Mouse (Mus musculus): ENCODE results near the gene Sez6l2.
"Not testable (repeated sequence)": the region's sequence is repeated elsewhere in the genome, so short reads cannot be mapped to it uniquely, and the experiment has no call there.

Sez6l2 gene

GRCm38 (mm10) chr7:126949793-126950646, at the start of gene Sez6l2:
Gene Sez6l2, plus strand, starts transcription at chr7:126950563.
- DNase-seq (ENCODE audit: low spot score in 2 of 2) = peak; percentile 90 to 95

DNA sequence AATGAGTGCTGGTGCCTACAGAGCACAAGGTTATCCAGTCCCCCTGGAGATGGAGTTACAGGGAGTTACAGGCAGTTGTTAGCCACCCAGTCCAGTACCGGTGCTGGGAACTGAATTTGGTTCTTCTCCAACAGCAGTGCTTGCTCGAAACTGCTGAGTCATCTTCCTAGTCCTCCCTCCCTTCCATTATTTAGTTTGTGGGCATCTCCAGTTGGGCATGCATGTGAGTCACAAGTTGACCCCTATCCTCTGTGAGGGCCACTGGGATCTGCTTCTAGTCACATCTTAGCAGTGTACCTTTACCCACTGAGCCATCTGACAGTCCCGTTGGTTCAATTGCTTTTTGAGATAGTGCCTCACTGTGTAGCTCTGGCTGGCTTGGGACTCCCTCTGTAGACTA, 44.8 kb upstream of the Sez6l2 start:
- DNase-seq (ENCODE audit: low spot score in 2 of 2) = no peak

DNA sequence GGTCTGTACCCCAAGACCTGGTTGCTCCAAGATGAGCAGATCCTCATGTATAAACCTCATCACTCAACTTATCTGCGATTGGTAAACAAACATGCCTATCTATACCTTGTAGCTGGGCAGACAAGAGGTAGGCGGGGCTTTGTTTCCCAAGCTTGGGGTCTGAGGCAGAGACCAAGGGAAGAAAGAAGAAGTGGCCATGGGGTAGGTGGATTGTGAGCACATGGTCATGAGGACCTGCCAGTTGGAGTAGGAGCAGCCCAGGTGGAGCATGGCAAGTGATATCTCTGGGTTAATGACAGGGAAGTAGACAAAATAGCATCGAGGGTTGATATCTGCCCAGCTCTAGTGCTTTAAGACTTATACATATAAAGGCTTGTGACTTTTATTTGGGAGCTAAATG, 35.5 kb upstream of the Sez6l2 start:
- DNase-seq (ENCODE audit: low spot score in 2 of 2) = no peak

DNA sequence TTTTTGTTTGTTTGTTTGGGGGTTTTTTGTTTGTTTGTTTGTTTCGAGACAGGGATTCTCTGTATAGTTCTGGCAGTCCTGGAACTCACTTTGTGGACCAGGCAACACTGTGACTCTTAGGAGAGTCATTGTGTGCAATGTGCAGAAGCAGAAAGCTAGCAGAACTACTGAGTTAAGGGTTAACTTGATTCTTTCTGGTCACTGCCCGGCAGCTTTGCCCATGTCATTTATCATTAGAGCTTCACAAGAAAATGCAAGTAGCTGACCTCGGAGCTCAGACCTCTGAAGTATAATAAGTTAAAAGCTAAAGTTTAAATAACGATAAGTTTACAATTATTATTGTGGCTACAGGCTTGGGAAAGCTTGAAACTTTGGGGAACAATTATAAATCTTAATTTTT, 32.0 kb upstream of the Sez6l2 start:
- not testable (repeated sequence) for DNase-seq (ENCODE audit: low spot score in 2 of 2)

DNA sequence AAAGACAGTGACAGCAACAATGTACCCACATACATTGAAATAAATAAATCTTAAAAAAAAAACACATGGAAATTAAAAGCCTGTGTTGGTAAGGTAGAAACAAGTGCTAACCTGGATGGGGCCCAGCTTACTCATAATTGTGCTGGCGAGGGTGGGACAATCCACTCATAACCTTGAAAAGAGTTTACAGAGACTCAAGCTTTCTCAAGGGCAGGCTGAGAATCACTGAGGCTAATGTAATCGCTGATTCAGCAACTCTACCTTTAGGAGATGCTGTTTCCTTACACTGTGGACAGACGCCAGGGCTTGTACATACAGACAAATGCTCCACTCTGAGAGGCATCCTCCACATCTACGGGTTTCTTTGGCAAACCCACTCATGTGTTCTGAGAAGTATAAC, 30.4 kb upstream of the Sez6l2 start:
- no peak for DNase-seq (ENCODE audit: low spot score in 2 of 2)

GRCm38 (mm10) chr7:126921563-126921962, 28.8 kb upstream of the Sez6l2 start:
- no peak for DNase-seq (ENCODE audit: low spot score in 2 of 2)

DNA sequence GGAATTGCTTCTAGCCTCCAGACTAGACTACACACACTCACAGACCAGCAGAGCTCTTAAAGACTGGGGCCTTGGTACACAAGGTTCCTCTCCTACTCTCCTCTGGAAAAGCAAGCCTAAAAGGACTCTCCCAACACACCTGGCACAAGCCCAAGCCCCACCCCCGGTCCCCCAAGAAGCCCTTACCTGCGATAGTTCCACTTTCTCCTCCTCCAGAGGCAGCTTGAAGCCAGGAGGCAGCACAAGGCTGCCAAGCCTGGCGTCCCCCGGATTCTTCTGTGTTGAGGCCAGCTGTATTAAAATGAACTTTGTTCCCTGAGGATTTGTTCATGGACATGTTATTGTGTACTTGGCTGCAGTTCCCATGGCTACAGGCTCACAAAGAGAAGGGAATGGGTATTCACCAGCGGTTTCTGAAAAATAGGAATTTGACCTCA, 27.7 kb upstream of the Sez6l2 start, which contains the start of gene Tmem219:
Gene Tmem219 (minus strand): TSS at position 294 of the 437 bp plus-strand sequence.
- DNase-seq (ENCODE audit: low spot score in 2 of 2) = no peak

- DNase-seq (ENCODE audit: low spot score in 2 of 2) = no peak
Measured at GRCm38 (mm10) chr7:126923999-126924398, 26.4 kb upstream of the Sez6l2 start.

GRCm38 (mm10) chr7:126926299-126926698, 24.1 kb upstream of the Sez6l2 start:
- DNase-seq (ENCODE audit: low spot score in 2 of 2) = no peak

DNA sequence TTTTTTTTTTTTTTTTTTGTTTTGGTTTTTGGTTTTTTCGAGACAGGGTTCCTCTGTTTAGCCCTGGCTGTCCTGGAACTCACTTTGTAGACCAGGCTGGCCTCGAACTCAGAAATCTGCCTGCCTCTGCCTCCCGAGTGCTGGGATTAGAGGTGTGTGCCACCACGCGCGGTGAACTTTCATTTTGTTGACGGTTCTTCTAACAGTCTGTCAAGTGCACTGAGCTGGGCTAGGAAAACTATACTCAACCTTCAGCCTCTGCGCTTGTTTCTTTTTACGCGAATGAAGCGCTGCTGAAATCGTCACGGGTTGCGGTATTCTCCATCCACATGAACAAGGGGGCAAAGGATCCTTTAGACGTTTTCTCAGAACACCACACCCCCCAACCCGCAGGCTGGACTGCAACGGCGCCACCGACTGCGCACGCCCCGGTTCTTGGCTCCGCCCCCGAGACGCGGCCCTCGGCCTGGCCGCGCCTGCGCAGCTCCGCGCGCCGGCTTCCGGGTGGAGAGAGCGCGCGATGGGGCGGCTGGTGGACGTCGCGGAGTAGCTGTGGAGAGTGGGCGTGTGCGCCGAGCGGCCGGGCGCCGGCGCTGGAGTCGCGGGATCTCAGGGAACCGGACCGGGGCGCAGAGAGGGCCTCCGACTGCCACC, 21.9 kb upstream of the Sez6l2 start, which contains the start of gene Kctd13:
Gene Kctd13 (plus strand): TSS at position 496 of the 654 bp plus-strand sequence.
- DNase-seq (ENCODE audit: low spot score in 2 of 2) = peak; percentile 89 to 96

GRCm38 (mm10) chr7:126929046-126929445, 21.3 kb upstream of the Sez6l2 start:
- DNase-seq (ENCODE audit: low spot score in 2 of 2) = peak in 1 of 2 experiments; percentile 50

DNA sequence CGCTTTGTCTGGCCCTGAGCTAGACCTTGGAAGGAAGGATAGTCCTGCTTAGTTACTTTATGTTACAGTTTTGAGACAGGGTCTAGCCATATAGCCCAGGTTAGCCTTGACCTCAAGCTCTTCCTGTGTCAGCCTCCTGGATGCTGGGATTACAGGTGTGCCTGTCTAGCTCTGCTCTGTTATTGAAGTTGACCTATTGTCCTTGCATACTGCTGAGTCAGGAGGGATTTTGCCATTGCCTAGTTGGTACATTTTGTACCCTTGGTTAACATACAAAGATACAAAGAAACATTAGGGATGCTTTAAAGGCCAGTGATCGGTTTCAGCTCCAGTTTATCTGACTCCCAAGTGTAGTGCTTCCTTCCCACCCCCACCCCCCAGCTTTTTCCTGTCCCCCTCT, 17.7 kb upstream of the Sez6l2 start:
- no peak for DNase-seq (ENCODE audit: low spot score in 2 of 2)

DNA sequence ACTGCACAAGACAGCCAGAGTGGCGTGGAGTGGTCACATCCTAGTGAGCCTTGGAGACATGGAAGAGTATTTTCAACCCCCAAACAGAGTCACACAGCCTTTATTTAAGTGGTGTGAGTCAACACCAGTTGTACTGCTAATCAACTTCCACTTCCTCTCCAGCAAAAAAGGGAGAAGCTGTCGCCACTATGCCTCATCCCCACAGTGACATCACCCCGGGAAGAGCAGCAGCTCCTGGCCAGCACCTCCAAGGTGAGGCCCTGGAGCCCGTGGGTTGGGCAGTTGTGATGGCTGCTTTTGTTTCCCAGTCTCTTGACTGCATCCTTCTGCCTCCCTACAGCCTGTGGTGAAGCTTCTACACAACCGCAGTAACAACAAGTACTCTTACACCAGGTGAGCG, 9.2 kb upstream of the Sez6l2 start:
- DNase-seq (ENCODE audit: low spot score in 2 of 2) = no peak

DNA sequence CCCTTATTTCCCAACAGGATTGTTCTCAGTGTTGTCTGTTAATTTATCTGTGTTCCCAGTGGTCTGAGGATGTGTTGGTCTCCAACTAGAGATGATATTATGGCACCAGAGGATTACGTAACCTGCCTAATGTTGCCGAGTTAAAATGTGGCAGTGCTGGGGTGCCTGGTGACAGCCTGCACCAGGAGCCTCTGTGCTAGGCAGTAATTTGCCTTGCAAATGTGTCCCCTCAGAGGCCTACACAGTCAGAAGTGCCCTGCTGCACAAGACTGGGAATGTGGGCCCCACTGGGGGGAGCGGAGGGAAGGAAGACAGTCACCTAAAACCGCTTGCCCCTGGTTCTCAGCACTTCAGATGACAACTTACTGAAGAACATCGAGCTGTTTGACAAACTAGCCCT, 8.6 kb upstream of the Sez6l2 start:
- DNase-seq (ENCODE audit: low spot score in 2 of 2) = no peak

- peak in 1 of 2 experiments; percentile 69 for DNase-seq (ENCODE audit: low spot score in 2 of 2)
Measured at GRCm38 (mm10) chr7:126946530-126946929, 3.8 kb upstream of the Sez6l2 start.

DNA sequence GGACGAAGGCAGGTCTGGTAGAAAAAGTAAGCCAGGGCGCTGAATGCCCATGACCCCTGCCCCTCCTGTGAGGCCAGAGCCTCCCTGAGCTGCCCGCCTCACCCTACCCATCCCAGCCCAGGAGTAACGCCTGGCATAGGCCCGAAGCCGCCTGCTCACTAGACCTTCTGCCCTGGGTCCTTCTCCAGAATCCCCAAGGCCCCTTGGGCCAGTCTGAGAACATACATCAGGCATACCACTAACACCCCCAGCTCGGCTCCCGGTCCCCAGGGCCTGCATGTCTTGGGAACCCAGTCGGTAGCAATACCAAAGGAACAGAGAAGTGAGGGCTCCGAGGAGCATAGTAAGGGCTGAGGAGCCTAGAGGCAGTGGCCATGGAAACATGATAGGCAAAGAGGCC, 1.7 kb upstream of the Sez6l2 start:
- DNase-seq (ENCODE audit: low spot score in 2 of 2) = no peak

DNA sequence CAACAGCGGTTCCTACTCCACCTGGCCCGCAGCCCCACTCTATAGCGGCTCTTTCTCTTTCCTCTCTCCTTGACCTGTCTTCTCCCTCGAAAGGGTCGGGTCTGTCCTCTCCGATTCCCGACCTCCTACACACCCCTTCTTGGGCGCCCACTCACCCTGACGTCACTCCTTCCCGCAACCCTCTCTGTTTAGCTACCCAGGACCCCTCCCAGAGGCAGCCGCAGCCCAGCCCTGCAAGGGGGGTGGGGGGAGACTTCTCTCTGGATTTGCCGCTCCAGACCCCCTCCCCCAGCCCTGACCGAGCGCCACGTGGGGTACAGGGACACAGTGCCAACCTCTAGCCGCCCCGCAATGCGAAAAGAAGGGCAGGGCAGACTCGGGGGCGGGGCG, 965 bp upstream of the Sez6l2 start, which contains the start of gene Asphd1:
Gene Asphd1 (minus strand): TSS at position 180 of the 390 bp plus-strand sequence.
- no peak for DNase-seq (ENCODE audit: low spot score in 2 of 2)

- no peak for DNase-seq (ENCODE audit: low spot score in 2 of 2)
Measured at GRCm38 (mm10) chr7:126950647-126951615, 568 bp downstream of the Sez6l2 start.

- DNase-seq (ENCODE audit: low spot score in 2 of 2) = no peak
Measured at GRCm38 (mm10) chr7:126951741-126952140, 1.4 kb downstream of the Sez6l2 start.

- no peak for DNase-seq (ENCODE audit: low spot score in 2 of 2)
Measured at GRCm38 (mm10) chr7:126952646-126953045, 2.3 kb downstream of the Sez6l2 start.

DNA sequence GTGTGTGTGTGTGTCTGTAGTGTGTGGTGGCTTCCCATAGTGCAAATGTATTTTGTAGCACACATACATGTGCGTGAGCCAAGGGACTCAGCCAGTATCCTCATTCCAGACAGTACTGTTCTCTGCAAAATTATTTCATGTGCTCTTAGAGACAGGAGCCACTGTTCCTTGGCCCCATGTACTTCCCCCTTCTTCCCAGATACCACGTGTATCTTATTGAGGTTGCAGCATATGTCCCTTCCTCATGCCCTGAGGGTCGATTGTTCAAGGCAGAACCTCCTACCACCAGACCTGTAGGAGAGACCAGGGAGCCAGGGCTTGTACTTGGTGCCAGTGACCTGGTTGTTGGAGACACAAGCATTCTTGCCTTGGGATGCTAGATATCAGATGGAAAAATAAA, 4.8 kb downstream of the Sez6l2 start:
- no peak for DNase-seq (ENCODE audit: low spot score in 2 of 2)

DNA sequence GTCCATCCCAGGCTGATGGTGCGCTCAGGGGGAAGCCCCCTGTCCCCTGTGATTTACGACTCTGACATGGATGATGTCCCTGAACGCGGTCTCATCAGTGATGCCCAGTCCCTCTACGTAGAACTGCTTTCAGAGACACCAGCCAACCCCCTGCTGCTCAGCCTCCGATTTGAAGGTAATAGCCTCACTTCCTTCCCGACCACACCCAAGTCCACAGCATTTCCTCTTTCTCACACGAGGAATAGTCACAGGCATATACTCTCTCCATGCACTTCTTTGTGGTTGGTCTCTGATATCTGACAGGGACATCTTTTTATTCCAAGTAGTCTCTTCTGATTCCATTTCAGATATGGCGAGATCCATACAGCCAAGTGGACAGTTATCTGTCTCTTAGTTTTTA, 9.4 kb downstream of the Sez6l2 start:
- no peak for DNase-seq (ENCODE audit: low spot score in 2 of 2)

Data from spleen, postnatal 10 days (tissue).